Mouse (Mus musculus) hindbrain, embryonic 10.5 days (tissue): ENCODE data around the gene Arl6ip4. TPM values are rescaled to one million over a fixed set of nuclear protein-coding genes. Genes with fewer than 3 reads are reported as not detected.

Experiments
- DNase-seq: peaks from one replicate; pipeline ENCODE4 v3.0.0-alpha.2; 2017; ENCODE audit warnings: low spot score
- H3K27ac ChIP-seq: fragments of 300-500 bp; sonication (generic); 2 replicates; pipeline ENCODE4 v1.5.1; 2016; ENCODE audit warnings: mild to moderate bottlenecking, moderate library complexity
- H3K27me3 ChIP-seq: fragments of 300-500 bp; sonication (generic); 2 replicates; pipeline ENCODE4 v1.6.1; 2016; ENCODE audit warnings: mild to moderate bottlenecking; ENCODE audit not compliant: poor library complexity, insufficient read depth, severe bottlenecking
- H3K36me3 ChIP-seq: fragments of 300-500 bp; sonication (generic); 2 replicates; pipeline ENCODE4 v1.6.1; 2016; ENCODE audit warnings: mild to moderate bottlenecking, moderate library complexity
- H3K4me1 ChIP-seq: fragments of 300-500 bp; sonication (generic); replicated peaks from 2 replicates; pipeline ENCODE4 v1.6.1; 2016; ENCODE audit warnings: mild to moderate bottlenecking
- H3K4me3 ChIP-seq: fragments of 300-500 bp; sonication (generic); 2 replicates; pipeline ENCODE4 v1.5.1; 2016; ENCODE audit warnings: mild to moderate bottlenecking, moderate library complexity
- H3K9me3 ChIP-seq: fragments of 300-500 bp; sonication (generic); 2 replicates; pipeline ENCODE4 v1.6.1; 2016; ENCODE audit warnings: mild to moderate bottlenecking, moderate library complexity
- WGBS: fragments of 180-500 bp; shearing (Covaris S2); methylation state at CpG from one replicate; pipeline ENCODE4 v1.1.7; 2016; 5-methylcytosine and 5-hydroxymethylcytosine counted together
- polyA plus RNA-seq: library from polyadenylated mRNA; unstranded; fragments of >200 nt; fragmentation: Nextera tagmentation; extraction: Ambion mirVana; gene quantifications from 2 replicates; pipeline ENCODE4 v1.2.1, GENCODE M21; 2016

Arl6ip4 gene
- polyA plus RNA-seq, 1 experiment from 2014 or later = 117 TPM

- WGBS = 60% methylated on average over 15 of the region's 15 CpGs
- DNase-seq = no peak
- Histone ChIP-seq H3K27me3 (no peaks in the 10 kb centered on the region), H3K4me3 (no peak overlapping the region), H3K9me3 (no peaks in the 10 kb centered on the region), H3K27ac (peak overlapping the region; percentile 76), H3K36me3 (no peaks in the 10 kb centered on the region), H3K4me1 (peaks cover 67% of the 10 kb centered on the region)
Observed at GRCm38 (mm10) chr5:124165622-124166570, 50.0 kb downstream of the Arl6ip4 start.

- DNase-seq = no peak
Observed at GRCm38 (mm10) chr5:124166741-124167140, 50.9 kb downstream of the Arl6ip4 start.

GRCm38 (mm10) chr5:124167621-124168020, 51.7 kb downstream of the Arl6ip4 start:
- H3K4me1 ChIP-seq = peaks cover 65% of the 10 kb centered on the region
- no peak overlapping the region for H3K4me3 ChIP-seq
- H3K9me3 ChIP-seq = no peaks in the 10 kb centered on the region
- WGBS = 69% methylated on average over 10 of the region's 10 CpGs
- H3K27ac ChIP-seq = peak overlapping the region; percentile 13; the same call in 1 of the 2 replicates
- H3K36me3 ChIP-seq = no peaks in the 10 kb centered on the region
- no peaks in the 10 kb centered on the region for H3K27me3 ChIP-seq
- DNase-seq = no peak

More at GRCm38 (mm10) chr5:124166741-124167140, 50.9 kb downstream of the Arl6ip4 start:
- Histone ChIP-seq H3K27ac (0 out of 2 replicates have a peak overlapping the region, but pooled peaks have one; percentile 76), H3K27me3 (no peaks in the 10 kb centered on the region), H3K4me3 (no peak overlapping the region), H3K4me1 (peaks cover 67% of the 10 kb centered on the region), H3K36me3 (no peaks in the 10 kb centered on the region), H3K9me3 (no peaks in the 10 kb centered on the region)

Other genes starting within 250 kb of the Arl6ip4 start
- not detected in 2 replicates for gene Hcar1, start 236.1 kb upstream of the Arl6ip4 start, polyA plus RNA-seq
- gene Denr, start 208.9 kb upstream of the Arl6ip4 start, polyA plus RNA-seq = 152 and 166 TPM in 2 replicates
- gene Gm43518, start 188.7 kb upstream of the Arl6ip4 start, polyA plus RNA-seq = 1.9 and 2.7 TPM in 2 replicates
- 5.1 and 6.6 TPM in 2 replicates for gene Ccdc62, start 185.4 kb upstream of the Arl6ip4 start, polyA plus RNA-seq
- 12.2 and 12.5 TPM in 2 replicates for gene Hip1r, start 142.5 kb upstream of the Arl6ip4 start, polyA plus RNA-seq
- 57.5 and 71.8 TPM in 2 replicates for gene Vps37b, start 83.8 kb upstream of the Arl6ip4 start, polyA plus RNA-seq
- 1.3 and 1.9 TPM in 2 replicates for gene Abcb9, start 20.3 kb upstream of the Arl6ip4 start, polyA plus RNA-seq
- 20.9 and 23.9 TPM in 2 replicates for gene Ogfod2, start 3.8 kb upstream of the Arl6ip4 start, polyA plus RNA-seq
- 3.2 and 3.6 TPM in 2 replicates for gene Pitpnm2, start 133.7 kb downstream of the Arl6ip4 start, polyA plus RNA-seq
- gene Mphosph9, start 211.9 kb downstream of the Arl6ip4 start, polyA plus RNA-seq = 17.3 and 19.3 TPM in 2 replicates
- 26.9 and 27.7 TPM in 2 replicates for gene 2810006K23Rik, start 212.0 kb downstream of the Arl6ip4 start, polyA plus RNA-seq
- 71.2 and 95.2 TPM in 2 replicates for gene Cdk2ap1, start 247.0 kb downstream of the Arl6ip4 start, polyA plus RNA-seq